Mouse (Mus musculus) ES-E14 (cell line): ENCODE data around the gene Hoxc11.

Experiments used
- MAFK ChIP-seq: IDR thresholded peaks from 2 replicates; pipeline ENCODE4 v1.6.1; 2014; ENCODE audit warnings: mild to moderate bottlenecking, low read depth, low read length, inconsistent platforms; ENCODE audit not compliant: insufficient read depth
- ZNF384 ChIP-seq: IDR thresholded peaks from 2 replicates; pipeline ENCODE4 v1.6.1; 2012; ENCODE audit warnings: low read depth, low read length, inconsistent platforms

GRCm38 (mm10) chr15:103005308-103005707, 51.1 kb downstream of the Hoxc11 start:
- no peak for TF ChIP-seq MAFK
- TF ChIP-seq ZNF384 = no peak
